Mouse (Mus musculus) embryonic facial prominence, embryonic 13.5 days (tissue): Measurements from ENCODE around the gene Sptbn2. TPM values are rescaled to one million over a fixed set of nuclear protein-coding genes. Genes with fewer than 3 reads are reported as not detected.

Experiments
- ATAC-seq: fragments of 200-750 bp; cut with Nextera tagmentation; 2 replicates; pipeline ENCODE4 v1.8.0; 2017; ENCODE audit warnings: low read depth; ENCODE audit not compliant: insufficient number of reproducible peaks, insufficient read depth, low FRiP score, low TSS enrichment
- H3K27ac ChIP-seq: fragments of 300-500 bp; sonication (generic); 2 replicates; pipeline ENCODE4 v1.5.1; 2015; ENCODE audit warnings: moderate library complexity, mild to moderate bottlenecking, inconsistent platforms
- H3K27me3 ChIP-seq: fragments of 300-500 bp; sonication (generic); 2 replicates; pipeline ENCODE4 v1.6.1; 2015; ENCODE audit warnings: mild to moderate bottlenecking, inconsistent platforms
- H3K36me3 ChIP-seq: fragments of 300-500 bp; sonication (generic); 2 replicates; pipeline ENCODE4 v1.6.1; 2015; ENCODE audit warnings: mild to moderate bottlenecking, inconsistent platforms
- H3K4me1 ChIP-seq: fragments of 300-500 bp; sonication (generic); 2 replicates; pipeline ENCODE4 v1.6.1; 2015; ENCODE audit warnings: inconsistent platforms
- H3K4me2 ChIP-seq: fragments of 300-500 bp; sonication (generic); 2 replicates; pipeline ENCODE4 v1.6.1; 2015; ENCODE audit warnings: moderate library complexity, mild to moderate bottlenecking, inconsistent platforms
- H3K4me3 ChIP-seq: fragments of 300-500 bp; sonication (generic); 2 replicates; pipeline ENCODE4 v1.5.1; 2015; ENCODE audit warnings: mild to moderate bottlenecking, inconsistent platforms
- H3K9ac ChIP-seq: fragments of 300-500 bp; sonication (generic); 2 replicates; pipeline ENCODE4 v1.6.1; 2015; ENCODE audit warnings: mild to moderate bottlenecking, inconsistent platforms
- H3K9me3 ChIP-seq: fragments of 300-500 bp; sonication (generic); 2 replicates; pipeline ENCODE4 v1.6.1; 2016; ENCODE audit warnings: inconsistent platforms
- WGBS: fragments of 180-500 bp; shearing (Covaris S2); methylation state at CpG from one replicate; pipeline ENCODE4 v1.1.7; 2015; ENCODE audit warnings: mixed read lengths; 5-methylcytosine and 5-hydroxymethylcytosine counted together
- polyA plus RNA-seq: library from polyadenylated mRNA; unstranded; fragments of >200 nt; fragmentation: Nextera tagmentation; extraction: Ambion mirVana; gene quantifications from 2 replicates; pipeline ENCODE4 v1.2.1, GENCODE M21; 2015

Gene Sptbn2
- polyA plus RNA-seq: 2.6 and 2.9 TPM in 2 replicates

GRCm38 (mm10) chr19:4711098-4711600 lies at the start of gene Sptbn2:
TSS of gene Sptbn2 (plus strand) at chr19:4711167.
- Histone ChIP-seq H3K27ac (no peak within 1 kb of the TSS), H3K4me1 (peaks cover 14% of the 10 kb centered on the region), H3K9ac (peak within 1 kb of the TSS; percentile 69), H3K4me3 (peak within 1 kb of the TSS; percentile 65), H3K27me3 (peaks cover 60% of the 10 kb centered on the region), H3K36me3 (no peaks in the 10 kb centered on the region), H3K4me2 (peak within 1 kb of the TSS; percentile 99), H3K9me3 (no peaks in the 10 kb centered on the region)
- no peak for ATAC-seq
- WGBS: 12% methylated on average over 13 of the region's 13 CpGs

DNA sequence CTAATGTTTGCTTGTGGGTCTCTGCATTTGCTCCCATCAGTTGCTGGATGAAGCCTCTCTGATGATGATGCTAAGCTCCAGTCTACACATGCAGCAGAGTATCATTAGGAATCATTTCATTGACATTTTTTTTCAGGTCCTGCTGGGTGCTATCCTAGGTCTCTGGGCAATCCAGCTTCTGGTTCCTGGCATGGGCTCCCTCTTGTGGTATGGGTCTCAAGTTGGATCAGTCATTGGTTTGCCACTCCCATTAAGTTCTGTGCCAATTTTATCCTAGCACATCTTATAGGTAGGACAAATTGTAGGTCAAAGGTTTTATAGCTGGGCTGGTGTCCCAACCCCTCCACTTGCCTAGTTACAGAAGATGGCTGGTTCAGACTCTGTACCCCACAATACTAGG lies 44.2 kb upstream of the Sptbn2 start:
- Histone ChIP-seq H3K4me1 (no peaks in the 10 kb centered on the region), H3K36me3 (no peaks in the 10 kb centered on the region), H3K9ac (no peak overlapping the region), H3K9me3 (no peaks in the 10 kb centered on the region), H3K27ac (no peak overlapping the region), H3K4me3 (no peak overlapping the region), H3K4me2 (no peak overlapping the region), H3K27me3 (no peaks in the 10 kb centered on the region)
- ATAC-seq: no peak

DNA sequence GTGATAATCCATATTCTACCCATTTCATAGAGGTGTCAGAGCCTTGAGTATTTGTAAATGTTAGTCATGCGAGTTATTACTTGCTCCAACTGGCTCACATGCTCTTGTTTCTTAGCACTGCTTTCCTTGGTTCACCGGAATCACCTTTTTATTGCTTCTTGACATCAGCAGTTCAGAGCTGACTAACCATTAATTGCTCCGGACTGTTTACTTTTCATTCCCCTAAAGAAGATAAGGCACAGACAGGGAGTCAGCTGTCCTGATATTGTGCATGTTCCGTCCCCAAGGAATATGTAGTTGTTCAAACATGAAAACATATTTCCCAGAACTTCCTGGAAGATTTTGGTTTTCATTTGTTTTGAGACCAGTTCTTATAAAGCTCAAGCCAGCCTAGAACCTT lies 40.2 kb upstream of the Sptbn2 start:
- WGBS: 81% methylated on average over 4 of the region's 4 CpGs
- Histone ChIP-seq H3K36me3 (no peaks in the 10 kb centered on the region), H3K4me2 (no peak overlapping the region), H3K4me3 (no peak overlapping the region), H3K27me3 (no peaks in the 10 kb centered on the region), H3K27ac (no peak overlapping the region), H3K4me1 (no peaks in the 10 kb centered on the region), H3K9ac (no peak overlapping the region), H3K9me3 (no peaks in the 10 kb centered on the region)
- ATAC-seq: no peak

GRCm38 (mm10) chr19:4672401-4672800 lies 38.6 kb upstream of the Sptbn2 start:
- Histone ChIP-seq H3K36me3 (no peaks in the 10 kb centered on the region), H3K9me3 (no peaks in the 10 kb centered on the region), H3K4me2 (no peak overlapping the region), H3K4me3 (no peak overlapping the region), H3K4me1 (no peaks in the 10 kb centered on the region), H3K27ac (no peak overlapping the region), H3K27me3 (no peaks in the 10 kb centered on the region), H3K9ac (no peak overlapping the region)
- no peak for ATAC-seq
- WGBS: 63% methylated on average over 6 of the region's 6 CpGs

DNA sequence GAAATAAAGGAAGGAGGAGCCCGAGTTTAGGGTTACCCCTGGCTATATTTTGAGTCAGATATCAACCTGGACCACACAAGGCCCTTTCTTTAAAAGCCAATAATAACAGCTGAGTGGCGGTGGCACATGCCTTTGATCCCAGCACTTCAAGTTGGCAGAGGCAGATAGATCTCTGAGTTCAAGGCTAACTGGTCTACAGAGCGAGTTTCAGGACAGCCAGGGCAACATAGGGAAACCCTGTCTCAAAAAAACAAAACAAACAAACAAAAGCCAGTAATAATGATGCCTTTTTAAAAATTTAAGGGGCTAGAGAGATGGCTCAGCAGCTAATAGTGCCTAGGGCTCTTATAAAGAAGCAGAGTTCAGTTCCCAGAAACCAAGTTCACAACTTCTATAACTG lies 16.6 kb upstream of the Sptbn2 start:
- peaks cover 36% of the 10 kb centered on the region for H3K27me3 ChIP-seq
- no peak overlapping the region for H3K4me3 ChIP-seq
- H3K36me3 ChIP-seq: no peaks in the 10 kb centered on the region
- H3K9me3 ChIP-seq: no peaks in the 10 kb centered on the region
- H3K4me1 ChIP-seq: peaks cover 12% of the 10 kb centered on the region
- H3K4me2 ChIP-seq: no peak overlapping the region
- no peak overlapping the region for H3K27ac ChIP-seq
- ATAC-seq: no peak
- 59% methylated on average over 3 of the region's 3 CpGs for WGBS
- no peak overlapping the region for H3K9ac ChIP-seq

- H3K4me1 ChIP-seq: peaks cover 12% of the 10 kb centered on the region
- no peak overlapping the region for H3K9ac ChIP-seq
- H3K9me3 ChIP-seq: no peaks in the 10 kb centered on the region
- no peak overlapping the region for H3K4me2 ChIP-seq
- H3K36me3 ChIP-seq: no peaks in the 10 kb centered on the region
- no peak overlapping the region for H3K4me3 ChIP-seq
- WGBS: 88% methylated on average over 3 of the region's 3 CpGs
- H3K27ac ChIP-seq: no peak overlapping the region
- no peak for ATAC-seq
- H3K27me3 ChIP-seq: peaks cover 59% of the 10 kb centered on the region
Measured at GRCm38 (mm10) chr19:4697121-4697520, 13.8 kb upstream of the Sptbn2 start.

GRCm38 (mm10) chr19:4697721-4698120 lies 13.2 kb upstream of the Sptbn2 start:
- Histone ChIP-seq H3K27me3 (peaks cover 65% of the 10 kb centered on the region), H3K9me3 (no peaks in the 10 kb centered on the region), H3K36me3 (no peaks in the 10 kb centered on the region), H3K4me2 (peak overlapping the region; percentile 80), H3K4me1 (peaks cover 12% of the 10 kb centered on the region), H3K27ac (no peak overlapping the region), H3K9ac (peak overlapping the region; percentile 70), H3K4me3 (peak overlapping the region; percentile 59)
- ATAC-seq: no peak
- 72% methylated on average over 9 of the region's 9 CpGs for WGBS

- Histone ChIP-seq H3K4me2 (peak within 1 kb of the TSS; percentile 80), H3K9me3 (no peaks in the 10 kb centered on the region), H3K36me3 (no peaks in the 10 kb centered on the region), H3K27ac (no peak within 1 kb of the TSS), H3K27me3 (peaks cover 66% of the 10 kb centered on the region), H3K4me3 (peak within 1 kb of the TSS; percentile 59), H3K4me1 (peaks cover 12% of the 10 kb centered on the region), H3K9ac (peak within 1 kb of the TSS; percentile 70)
- under 1% methylated on average over 40 of the region's 40 CpGs for WGBS
- ATAC-seq: no peak
Measured at GRCm38 (mm10) chr19:4698205-4698677, 12.7 kb upstream of the Sptbn2 start, which contains the start of gene Gm960. TSS of gene Gm960 (minus strand) at chr19:4698668.

DNA sequence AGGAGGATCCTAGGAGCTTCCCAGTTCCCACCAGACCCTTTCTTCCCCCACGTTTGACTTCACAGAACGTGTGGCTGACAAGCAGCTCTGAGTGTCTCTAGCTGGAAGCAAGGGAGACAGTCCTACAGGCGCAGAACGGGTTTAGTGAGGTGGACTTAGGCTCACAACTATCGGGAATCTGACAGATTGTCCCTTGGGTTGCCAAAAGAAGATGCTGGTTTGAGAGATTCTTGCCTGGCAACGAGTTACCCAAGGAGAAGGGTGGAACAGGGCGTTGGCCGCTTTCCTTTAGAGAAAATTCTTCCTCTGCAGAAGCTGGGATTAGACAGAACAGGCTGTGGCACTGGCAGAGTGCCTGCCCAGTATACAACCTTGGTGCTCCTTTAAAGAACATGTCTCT lies 12.1 kb upstream of the Sptbn2 start:
- H3K27me3 ChIP-seq: peaks cover 65% of the 10 kb centered on the region

GRCm38 (mm10) chr19:4699821-4700220 lies 11.1 kb upstream of the Sptbn2 start:
- Histone ChIP-seq H3K27me3 (peaks cover 60% of the 10 kb centered on the region), H3K9ac (no peak overlapping the region), H3K9me3 (no peaks in the 10 kb centered on the region), H3K4me2 (no peak overlapping the region), H3K36me3 (no peaks in the 10 kb centered on the region), H3K27ac (no peak overlapping the region), H3K4me3 (no peak overlapping the region), H3K4me1 (peaks cover 12% of the 10 kb centered on the region)
- WGBS: 69% methylated on average over 5 of the region's 5 CpGs
- ATAC-seq: no peak

More for the DNA sequence above, 12.1 kb upstream of the Sptbn2 start:
- Histone ChIP-seq H3K9ac (peak overlapping the region; percentile 70; the same call in 1 of the 2 replicates), H3K9me3 (no peaks in the 10 kb centered on the region), H3K4me3 (peak overlapping the region; percentile 59; the same call in 1 of the 2 replicates), H3K27ac (no peak overlapping the region), H3K4me1 (peaks cover 12% of the 10 kb centered on the region), H3K36me3 (no peaks in the 10 kb centered on the region), H3K4me2 (peak overlapping the region; percentile 80)
- ATAC-seq: no peak
- 34% methylated on average over 8 of the region's 8 CpGs for WGBS

DNA sequence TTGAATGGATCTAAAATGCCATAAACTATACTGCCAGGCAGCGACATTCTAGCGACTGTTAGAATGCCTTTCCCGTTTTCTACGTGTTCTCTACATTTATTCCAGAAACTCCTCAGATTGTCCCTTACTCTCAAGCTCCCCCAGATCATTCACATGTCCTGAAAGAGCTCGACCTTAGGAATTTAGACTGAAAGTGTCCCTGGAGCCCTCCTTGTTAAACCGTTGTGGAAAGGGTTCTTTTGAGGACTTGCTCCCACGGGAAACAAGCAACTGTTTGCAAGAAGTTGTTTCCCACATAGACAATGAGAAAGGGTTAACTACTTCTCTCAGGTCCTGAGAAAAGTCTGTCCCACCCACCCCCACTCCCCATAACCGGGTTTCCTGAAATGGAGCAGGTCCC lies 10.3 kb upstream of the Sptbn2 start:
- Histone ChIP-seq H3K36me3 (no peaks in the 10 kb centered on the region), H3K4me2 (no peak overlapping the region), H3K27me3 (peaks cover 60% of the 10 kb centered on the region), H3K27ac (no peak overlapping the region), H3K4me3 (no peak overlapping the region), H3K4me1 (peaks cover 12% of the 10 kb centered on the region), H3K9ac (no peak overlapping the region), H3K9me3 (no peaks in the 10 kb centered on the region)
- WGBS: 71% methylated on average over 8 of the region's 8 CpGs
- ATAC-seq: no peak

DNA sequence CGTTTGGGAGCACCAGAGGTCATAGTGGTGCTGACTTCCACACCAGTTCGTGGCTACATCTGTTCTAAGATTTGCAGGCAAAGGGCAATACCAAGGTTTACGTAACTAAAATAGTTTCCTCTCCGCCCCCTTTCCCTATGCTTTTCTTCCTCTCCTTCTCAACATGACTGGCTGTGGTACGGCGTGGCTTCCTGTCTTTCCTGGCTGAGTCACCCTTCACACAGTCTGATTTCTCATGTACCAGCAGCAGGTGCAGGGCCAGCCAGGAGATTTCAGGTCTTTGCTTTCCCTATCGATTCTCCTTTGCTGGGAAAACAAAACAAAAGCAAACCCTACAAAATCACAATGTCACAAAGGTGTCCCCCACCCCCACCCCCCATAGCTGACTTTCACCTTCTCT lies 9.7 kb upstream of the Sptbn2 start:
- Histone ChIP-seq H3K36me3 (no peaks in the 10 kb centered on the region), H3K4me3 (no peak overlapping the region), H3K9ac (no peak overlapping the region), H3K4me1 (peaks cover 12% of the 10 kb centered on the region), H3K9me3 (no peaks in the 10 kb centered on the region), H3K27ac (no peak overlapping the region), H3K27me3 (peaks cover 60% of the 10 kb centered on the region), H3K4me2 (no peak overlapping the region)
- WGBS: 60% methylated on average over 7 of the region's 7 CpGs
- no peak for ATAC-seq
